Mouse (Mus musculus) lung, postnatal 0 days (tissue): ENCODE data around the gene Serf1.

Source experiments
- CTCF ChIP-seq: IDR thresholded peaks from 2 replicates; pipeline ENCODE4 v1.5.1; 2016; ENCODE audit warnings: antibody characterized with exemption, mild to moderate bottlenecking
- EP300 ChIP-seq: IDR thresholded peaks from 2 replicates; pipeline ENCODE4 v1.6.1; 2016; ENCODE audit warnings: antibody characterized with exemption, mild to moderate bottlenecking, control low read depth

DNA sequence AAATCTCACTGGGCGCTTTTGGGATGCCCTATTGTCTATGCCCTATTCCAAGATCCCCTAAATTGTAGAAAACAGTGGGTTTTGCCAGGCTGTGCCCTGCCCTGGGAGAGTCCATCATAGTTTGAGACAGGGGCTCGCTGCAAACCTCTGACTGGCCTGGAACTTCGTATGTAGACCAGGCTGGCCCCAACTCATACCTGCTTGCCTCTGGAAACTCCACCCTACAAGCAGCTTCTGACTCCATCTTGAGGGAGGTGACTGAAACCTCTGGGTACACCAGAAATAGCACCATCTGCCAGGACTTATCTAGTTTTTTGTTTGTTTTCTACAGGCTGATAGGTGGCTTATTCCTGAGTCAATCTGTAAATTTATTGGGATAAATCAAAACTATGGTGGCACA, 16.2 kb downstream of the Serf1 start:
- TF ChIP-seq CTCF: no peak
- TF ChIP-seq EP300: no peak
